Mouse (Mus musculus): ENCODE data around the gene Tpst2. TPM values are rescaled to one million over a fixed set of nuclear protein-coding genes. Genes with fewer than 3 reads are reported as not detected.

Tpst2 gene
- total and polyA plus RNA-seq, 2 experiments: 27.7 to 35.7 TPM

- Histone ChIP-seq H3K4me3 (ENCODE audit: insufficient read depth, low read depth, low read length) (no peak overlapping the region), H3K9ac (ENCODE audit: low read depth, low read length) (no peak overlapping the region)
- 24% methylated on average over 16 of the region's 16 CpGs for WGBS
These were observed 39.1 kb upstream of the Tpst2 start for GRCm38 (mm10) chr5:112237439-112237838.

DNA sequence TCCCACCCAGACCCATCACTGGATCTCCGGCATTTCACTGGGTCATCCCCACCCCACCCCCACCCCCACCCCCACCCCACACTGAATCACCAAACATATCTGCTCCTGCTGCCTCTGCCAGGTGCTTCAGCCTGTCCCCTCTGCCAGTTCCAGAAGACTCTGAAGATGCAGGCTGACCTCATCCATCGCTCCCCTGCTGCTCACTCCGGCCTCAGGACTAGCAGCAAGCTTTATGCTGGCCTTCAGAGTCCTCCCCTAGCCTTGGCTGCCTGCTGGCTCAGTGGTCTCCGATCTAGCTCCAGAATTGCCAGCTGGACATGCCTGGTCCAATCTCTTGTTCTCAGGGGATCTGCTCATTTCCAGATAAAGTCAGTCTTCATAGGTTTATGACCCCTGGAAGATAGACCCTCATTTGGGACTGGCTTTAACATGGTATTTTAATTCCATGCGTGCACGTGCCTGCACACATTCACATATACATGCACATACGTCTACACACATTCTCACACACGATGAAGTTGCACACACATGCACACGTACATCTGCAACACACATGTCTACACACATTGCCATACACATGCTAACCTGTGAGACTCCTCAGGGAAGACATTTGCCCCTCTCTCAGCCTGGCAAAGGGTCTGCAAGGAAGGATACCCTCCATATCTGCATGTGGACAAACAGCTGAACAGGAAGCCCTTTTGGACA lies 38.5 kb upstream of the Tpst2 start:
- Histone ChIP-seq H3K4me3 (ENCODE audit: insufficient read depth, low read depth, low read length) (no peak overlapping the region), H3K27me3 (ENCODE audit: control insufficient read depth, insufficient read depth, low read length) (no peaks in the 10 kb centered on the region), H3K36me3 (ENCODE audit: control insufficient read depth, insufficient read depth, low read length) (no peaks in the 10 kb centered on the region), H3K9ac (ENCODE audit: low read depth, low read length) (no peak overlapping the region), H3K4me1 (ENCODE audit: control insufficient read depth, insufficient read depth, low read length) (peaks cover 4% of the 10 kb centered on the region; the same call in 1 of the 2 replicates), H3K79me2 (ENCODE audit: control insufficient read depth, insufficient read depth, low read length) (no peaks in the 10 kb centered on the region), H3K27ac (replicated peaks; ENCODE audit: insufficient read depth, low read depth, low read length) (no peak overlapping the region)
- no peak for DNase-seq (ENCODE audit: extremely low read depth, low read depth, low spot score)
- 63% methylated on average over 9 of the region's 9 CpGs for WGBS
- TF ChIP-seq POLR2A (IDR thresholded peaks at IDR 0.05; ENCODE audit: extremely low read depth, insufficient read depth, low read length) (no peak), CTCF (IDR thresholded peaks at IDR 0.05; ENCODE audit: low read depth, low read length) (no peak)

More at GRCm38 (mm10) chr5:112237439-112237838, 39.1 kb upstream of the Tpst2 start:
- Histone ChIP-seq H3K27ac (replicated peaks; ENCODE audit: insufficient read depth, low read depth, low read length) (no peak overlapping the region), H3K4me1 (ENCODE audit: control insufficient read depth, insufficient read depth, low read length) (no peaks in the 10 kb centered on the region), H3K79me2 (ENCODE audit: control insufficient read depth, insufficient read depth, low read length) (no peaks in the 10 kb centered on the region), H3K36me3 (ENCODE audit: control insufficient read depth, insufficient read depth, low read length) (no peaks in the 10 kb centered on the region), H3K27me3 (ENCODE audit: control insufficient read depth, insufficient read depth, low read length) (no peaks in the 10 kb centered on the region)
- TF ChIP-seq POLR2A (IDR thresholded peaks at IDR 0.05; ENCODE audit: extremely low read depth, insufficient read depth, low read length) (no peak), CTCF (IDR thresholded peaks at IDR 0.05; ENCODE audit: low read depth, low read length) (no peak)
- DNase-seq (ENCODE audit: extremely low read depth, low read depth, low spot score): no peak

DNA sequence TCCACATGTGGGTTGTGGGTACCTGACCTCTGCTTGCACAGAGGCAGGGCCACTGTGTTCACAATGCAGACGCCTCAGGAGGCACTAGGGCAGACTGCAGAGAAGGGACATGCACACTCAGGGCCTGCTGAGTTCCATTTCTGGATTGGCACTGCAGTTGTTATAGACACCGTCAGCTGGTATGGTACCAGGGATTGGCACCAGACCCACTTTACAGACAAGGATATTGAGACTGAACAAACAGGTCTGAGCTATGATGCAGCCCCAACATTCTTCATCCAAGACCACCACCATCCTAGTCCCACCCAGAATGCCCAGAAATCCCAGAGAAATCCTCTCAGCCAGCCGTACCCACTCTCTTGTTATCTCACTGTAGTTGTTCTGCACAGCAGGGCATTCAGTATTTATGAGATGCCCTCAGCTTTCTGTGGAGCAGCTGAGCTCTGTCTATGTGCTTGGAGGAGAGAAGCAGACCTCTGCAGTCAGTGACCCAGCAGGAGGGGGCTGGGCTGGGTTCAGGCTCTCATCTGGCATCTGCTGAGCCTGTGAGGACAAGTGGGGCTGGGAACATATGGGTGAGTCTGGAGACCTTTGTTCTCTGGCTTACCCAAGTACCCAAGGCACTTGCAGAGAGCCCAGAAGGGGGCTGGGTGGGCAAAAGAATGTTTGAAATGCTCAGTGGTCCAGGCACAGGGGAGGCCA lies 37.6 kb upstream of the Tpst2 start:
- TF ChIP-seq POLR2A (IDR thresholded peaks at IDR 0.05; ENCODE audit: extremely low read depth, insufficient read depth, low read length) (no peak), CTCF (IDR thresholded peaks at IDR 0.05; ENCODE audit: low read depth, low read length) (no peak)
- no peak overlapping the region for H3K27ac ChIP-seq (replicated peaks; ENCODE audit: insufficient read depth, low read depth, low read length)
- no peaks in the 10 kb centered on the region for H3K36me3 ChIP-seq (ENCODE audit: control insufficient read depth, insufficient read depth, low read length)
- no peak overlapping the region for H3K4me3 ChIP-seq (ENCODE audit: insufficient read depth, low read depth, low read length)
- H3K9ac ChIP-seq (ENCODE audit: low read depth, low read length): no peak overlapping the region
- H3K27me3 ChIP-seq (ENCODE audit: control insufficient read depth, insufficient read depth, low read length): no peaks in the 10 kb centered on the region
- WGBS: 80% methylated on average over 3 of the region's 3 CpGs
- H3K79me2 ChIP-seq (ENCODE audit: control insufficient read depth, insufficient read depth, low read length): no peaks in the 10 kb centered on the region
- peaks cover 7% of the 10 kb centered on the region; the same call in 1 of the 2 replicates for H3K4me1 ChIP-seq (ENCODE audit: control insufficient read depth, insufficient read depth, low read length)
- DNase-seq (ENCODE audit: extremely low read depth, low read depth, low spot score): no peak

GRCm38 (mm10) chr5:112240761-112241160 lies 35.7 kb upstream of the Tpst2 start:
- H3K9ac ChIP-seq (ENCODE audit: low read depth, low read length): no peak overlapping the region
- DNase-seq (ENCODE audit: extremely low read depth, low read depth, low spot score): peak; percentile 36
- 2% methylated on average over 10 of the region's 10 CpGs for WGBS
- no peaks in the 10 kb centered on the region for H3K36me3 ChIP-seq (ENCODE audit: control insufficient read depth, insufficient read depth, low read length)
- H3K4me3 ChIP-seq (ENCODE audit: insufficient read depth, low read depth, low read length): no peak overlapping the region
- H3K27ac ChIP-seq (replicated peaks; ENCODE audit: insufficient read depth, low read depth, low read length): no peak overlapping the region
- TF ChIP-seq POLR2A (IDR thresholded peaks at IDR 0.05; ENCODE audit: extremely low read depth, insufficient read depth, low read length): no peak
- TF ChIP-seq CTCF (IDR thresholded peaks at IDR 0.05; ENCODE audit: low read depth, low read length): peak; percentile 97
- H3K4me1 ChIP-seq (ENCODE audit: control insufficient read depth, insufficient read depth, low read length): peaks cover 7% of the 10 kb centered on the region; the same call in 1 of the 2 replicates
- no peaks in the 10 kb centered on the region for H3K27me3 ChIP-seq (ENCODE audit: control insufficient read depth, insufficient read depth, low read length)
- H3K79me2 ChIP-seq (ENCODE audit: control insufficient read depth, insufficient read depth, low read length): no peaks in the 10 kb centered on the region

- DNase-seq (ENCODE audit: extremely low read depth, low read depth, low spot score): no peak
- Histone ChIP-seq H3K27ac (replicated peaks; ENCODE audit: insufficient read depth, low read depth, low read length) (no peak overlapping the region), H3K4me1 (ENCODE audit: control insufficient read depth, insufficient read depth, low read length) (peaks cover 7% of the 10 kb centered on the region; the same call in 1 of the 2 replicates), H3K4me3 (ENCODE audit: insufficient read depth, low read depth, low read length) (no peak overlapping the region), H3K79me2 (ENCODE audit: control insufficient read depth, insufficient read depth, low read length) (no peaks in the 10 kb centered on the region), H3K36me3 (ENCODE audit: control insufficient read depth, insufficient read depth, low read length) (no peaks in the 10 kb centered on the region), H3K27me3 (ENCODE audit: control insufficient read depth, insufficient read depth, low read length) (no peaks in the 10 kb centered on the region), H3K9ac (ENCODE audit: low read depth, low read length) (no peak overlapping the region)
- WGBS: 69% methylated on average over 2 of the region's 2 CpGs
- no peak for TF ChIP-seq POLR2A (IDR thresholded peaks at IDR 0.05; ENCODE audit: extremely low read depth, insufficient read depth, low read length)
- no peak for TF ChIP-seq CTCF (IDR thresholded peaks at IDR 0.05; ENCODE audit: low read depth, low read length)
These were observed 34.6 kb upstream of the Tpst2 start for GRCm38 (mm10) chr5:112241849-112242248.

Data from liver, adult 2 months (tissue).